Mouse (Mus musculus) ES-E14 (cell line): Measurements from ENCODE around the gene Meis3.

ENCODE experiments used
- CHD2 ChIP-seq: IDR thresholded peaks from 2 replicates; pipeline ENCODE4 v1.6.1; 2014; ENCODE audit warnings: mild to moderate bottlenecking, low read depth, low read length, inconsistent platforms
- MAFK ChIP-seq: IDR thresholded peaks from 2 replicates; pipeline ENCODE4 v1.6.1; 2014; ENCODE audit warnings: mild to moderate bottlenecking, low read depth, low read length, inconsistent platforms; ENCODE audit not compliant: insufficient read depth
- ZC3H11A ChIP-seq: IDR thresholded peaks from 2 replicates; pipeline ENCODE4 v1.6.1; 2012; ENCODE audit warnings: low read depth, mild to moderate bottlenecking, inconsistent platforms, low read length, borderline replicate concordance

GRCm38 (mm10) chr7:16133691-16134090, 41.2 kb upstream of the Meis3 start:
- TF ChIP-seq ZC3H11A (no peak), CHD2 (no peak), MAFK (no peak)
